Mouse (Mus musculus) megakaryocyte-erythroid progenitor cell, adult 5-6 weeks (primary cell): ENCODE results near the gene Ltbp2. TPM values are rescaled to one million over a fixed set of nuclear protein-coding genes. Genes with fewer than 3 reads are reported as not detected.

Source experiments
- ATAC-seq: replicated peaks from 2 replicates; pipeline ENCODE4 v1.8.0; 2016; ENCODE audit warnings: mild to moderate bottlenecking, inconsistent platforms; ENCODE audit not compliant: severe bottlenecking, poor library complexity, low FRiP score, low TSS enrichment
- total RNA-seq, 2 experiments: library from RNA; stranded (forward) in 1 of 2; stranded (reverse) in 1 of 2; fragments of 200-1000, 215-1000 nt in 1 of 2; fragments of >200 nt in 1 of 2; fragmentation: Nextera tagmentation in 1 of 2; gene quantifications; 2 replicates each; pipeline ENCODE4 v1.2.3; 2014 to 2017

Ltbp2 gene
- total RNA-seq, 2 experiments from 2014 or later: not detected

GRCm38 (mm10) chr12:84884423-84885076 is 8.2 kb upstream of the Ltbp2 start:
- ATAC-seq: 0 out of 2 replicates have a peak, but pooled peaks have one; percentile 31

GRCm38 (mm10) chr12:84882796-84883195 is 6.5 kb upstream of the Ltbp2 start:
- ATAC-seq: no peak

GRCm38 (mm10) chr12:84880091-84880490 is 3.8 kb upstream of the Ltbp2 start:
- no peak for ATAC-seq

GRCm38 (mm10) chr12:84875761-84876480 is 411 bp downstream of the Ltbp2 start:
- ATAC-seq: no peak

DNA sequence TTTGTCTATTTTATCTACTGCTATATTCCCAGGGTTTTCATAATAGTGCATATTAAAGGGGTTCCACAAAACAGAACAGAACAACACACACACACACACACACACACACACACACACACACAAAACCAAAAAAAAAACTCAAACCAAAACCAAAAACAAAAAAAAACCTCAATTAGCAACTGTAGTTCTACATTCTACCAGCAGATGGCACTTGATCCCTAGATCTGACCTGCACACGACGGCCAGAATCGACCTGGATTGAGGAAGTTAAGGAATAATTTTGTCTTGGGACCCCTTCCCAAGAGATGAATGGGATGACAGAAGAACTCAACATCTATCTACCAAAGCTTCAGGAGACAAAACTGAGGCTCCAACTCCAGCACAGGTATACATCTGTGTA is 2.9 kb downstream of the Ltbp2 start:
- ATAC-seq: no peak

- no peak for ATAC-seq
Measured at GRCm38 (mm10) chr12:84872310-84872709, 4.0 kb downstream of the Ltbp2 start.

DNA sequence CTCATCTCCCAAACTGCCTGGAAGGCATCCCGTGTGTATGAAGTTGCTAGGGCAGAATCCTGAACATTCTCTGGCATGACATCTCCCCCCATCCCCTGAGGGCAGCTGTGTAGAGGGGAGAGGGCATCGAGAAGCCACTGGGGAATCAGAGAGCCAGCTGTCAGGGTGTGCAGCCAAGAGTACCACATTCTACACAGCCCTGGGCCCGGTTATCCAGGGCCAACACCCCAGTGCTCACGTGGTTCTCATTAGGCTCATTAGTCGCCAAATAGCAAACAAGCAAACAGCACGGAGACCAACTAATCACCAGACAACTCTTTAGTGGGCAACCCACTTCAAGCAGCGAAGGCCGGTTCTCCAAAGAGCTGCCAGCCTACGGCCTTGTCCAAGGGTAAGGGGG is 10.9 kb downstream of the Ltbp2 start:
- ATAC-seq: no peak

DNA sequence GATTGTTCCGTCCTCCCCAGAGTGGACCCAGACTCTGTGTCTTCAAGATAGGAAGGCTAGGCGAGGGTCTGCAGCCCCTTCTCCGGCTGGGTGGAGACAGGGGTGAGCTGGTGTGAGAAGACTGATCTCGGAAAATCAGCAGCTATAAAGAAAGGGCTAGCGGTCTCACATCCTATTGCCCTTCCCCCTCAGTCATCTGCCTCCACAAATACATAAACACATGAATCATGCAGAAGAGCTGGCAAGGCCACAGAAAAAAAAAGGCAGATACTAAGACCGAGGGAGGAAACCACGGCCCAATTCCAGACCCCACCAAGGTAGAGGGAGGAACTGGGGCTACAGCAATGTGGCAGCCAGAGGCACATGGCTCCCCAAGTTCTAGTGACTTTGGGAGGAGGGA is 11.5 kb downstream of the Ltbp2 start:
- no peak for ATAC-seq

DNA sequence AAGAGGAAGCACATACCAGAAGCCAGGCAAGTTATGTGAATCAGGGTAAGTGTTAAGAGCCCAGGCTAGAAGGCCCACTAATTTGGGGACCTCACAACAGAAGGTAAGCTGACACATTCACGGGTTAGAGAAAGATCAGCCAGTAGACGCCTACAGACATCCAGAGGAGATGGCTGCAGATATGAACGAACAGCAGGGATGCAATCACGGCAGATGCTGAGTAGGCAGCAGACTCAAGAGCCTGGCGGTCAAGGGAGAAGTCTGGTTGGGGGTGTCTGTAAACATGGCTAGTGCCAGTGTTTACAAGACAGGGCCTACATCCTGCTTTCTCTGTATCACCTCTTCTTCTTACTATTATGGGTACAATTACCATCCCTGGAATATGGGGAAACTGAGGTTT is 13.1 kb downstream of the Ltbp2 start:
- no peak for ATAC-seq

DNA sequence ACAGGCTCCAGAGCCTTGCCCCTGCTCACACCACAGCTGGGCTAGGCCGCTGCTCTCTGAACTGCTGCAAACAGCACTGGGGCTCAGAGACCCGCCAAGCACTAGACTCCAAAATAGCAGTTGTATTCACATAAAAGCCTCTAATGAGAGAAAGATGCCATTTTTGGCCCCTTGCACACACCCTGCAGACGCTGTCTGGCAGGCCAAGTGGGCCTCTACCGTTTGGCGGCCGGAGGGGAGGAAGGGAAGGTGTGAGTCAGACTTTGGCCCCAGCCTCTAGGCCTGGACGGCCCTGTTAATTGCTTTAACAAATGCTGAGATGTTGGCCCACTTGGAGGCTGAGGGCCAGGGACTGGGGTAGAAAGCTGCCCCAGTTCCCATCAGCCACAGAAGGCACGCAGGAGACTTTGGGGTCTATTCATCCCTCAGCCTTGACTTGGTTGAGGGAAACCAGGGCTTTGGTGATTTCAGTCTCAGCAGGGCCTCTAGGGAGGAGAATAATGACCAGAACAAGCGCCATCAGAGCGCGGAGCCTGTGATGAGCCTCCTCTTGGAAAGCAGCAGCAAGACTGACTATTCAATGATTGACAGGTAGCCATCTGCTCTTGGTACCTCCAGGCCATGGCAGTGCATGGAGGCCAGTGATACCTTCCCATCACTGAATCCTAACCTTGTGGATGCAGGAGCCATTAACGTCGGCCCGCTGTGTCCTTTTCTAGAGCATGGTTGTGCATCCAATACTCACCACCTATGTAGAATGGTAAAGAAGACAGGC is 14.0 kb downstream of the Ltbp2 start:
- ATAC-seq: no peak

GRCm38 (mm10) chr12:84858149-84859113 is 17.9 kb downstream of the Ltbp2 start:
- no peak for ATAC-seq

DNA sequence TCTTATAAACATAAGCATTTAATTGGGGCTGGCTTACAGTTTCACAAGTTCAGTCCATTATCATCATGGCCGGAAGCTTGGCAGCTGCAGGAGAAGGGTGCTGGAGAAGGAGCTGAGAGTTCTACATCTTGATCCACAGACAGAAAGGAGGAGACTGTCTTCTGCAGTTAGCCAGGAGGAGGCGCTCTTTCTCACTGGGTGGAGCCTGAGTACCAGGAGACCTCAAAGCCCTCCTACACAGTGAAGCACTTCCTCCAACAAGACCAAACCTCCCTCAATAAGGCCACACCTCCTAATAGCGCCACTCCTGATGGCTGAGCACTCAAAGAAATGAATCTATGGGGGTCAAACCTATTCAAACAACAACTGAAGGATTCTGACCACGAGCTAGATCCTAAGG is 18.6 kb downstream of the Ltbp2 start:
- no peak for ATAC-seq

DNA sequence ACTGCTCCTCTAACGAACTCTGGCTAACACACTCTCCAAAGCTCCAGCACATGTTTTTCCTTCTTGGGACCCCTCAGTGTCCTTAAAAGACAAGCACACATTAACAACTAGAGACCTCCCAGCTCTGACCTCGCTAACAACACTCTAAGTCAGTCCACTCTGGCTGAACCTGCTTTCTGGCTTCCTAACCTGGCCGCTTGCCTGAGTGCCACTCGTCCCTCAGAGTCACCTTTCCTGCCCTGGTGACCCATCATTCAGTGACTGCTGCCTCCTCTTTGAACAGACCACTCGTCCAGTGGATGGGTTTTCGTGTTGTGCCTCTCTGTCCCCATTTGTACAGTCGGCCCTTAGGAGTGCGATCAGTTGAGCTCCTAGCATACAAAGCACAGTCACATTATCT is 19.8 kb downstream of the Ltbp2 start:
- ATAC-seq: no peak

DNA sequence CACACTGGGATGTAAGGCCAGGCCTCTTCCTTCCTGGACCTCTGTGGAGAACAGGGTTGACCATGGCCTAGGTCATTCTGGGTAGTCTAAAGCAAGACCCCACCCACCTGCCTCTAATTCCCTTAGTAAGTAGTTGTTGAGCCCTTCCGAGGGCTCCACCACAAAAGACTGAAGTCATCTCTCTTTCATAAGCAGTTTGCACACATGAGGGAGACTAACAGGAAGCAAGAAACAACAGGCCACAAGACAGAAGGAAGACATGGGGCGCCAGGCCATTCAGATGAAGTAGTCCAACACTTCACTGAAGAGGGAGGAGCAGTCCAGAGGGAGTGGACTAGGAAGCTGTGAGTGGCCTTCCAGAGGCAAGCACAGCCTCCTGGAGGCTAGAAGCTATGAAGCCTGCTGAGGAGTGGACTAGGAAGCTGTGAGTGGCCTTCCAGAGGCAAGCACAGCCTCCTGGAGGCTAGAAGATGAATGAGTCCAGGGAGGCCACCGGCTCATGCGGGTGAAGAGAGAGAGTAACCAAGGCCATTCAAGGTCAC is 21.2 kb downstream of the Ltbp2 start:
- no peak for ATAC-seq

DNA sequence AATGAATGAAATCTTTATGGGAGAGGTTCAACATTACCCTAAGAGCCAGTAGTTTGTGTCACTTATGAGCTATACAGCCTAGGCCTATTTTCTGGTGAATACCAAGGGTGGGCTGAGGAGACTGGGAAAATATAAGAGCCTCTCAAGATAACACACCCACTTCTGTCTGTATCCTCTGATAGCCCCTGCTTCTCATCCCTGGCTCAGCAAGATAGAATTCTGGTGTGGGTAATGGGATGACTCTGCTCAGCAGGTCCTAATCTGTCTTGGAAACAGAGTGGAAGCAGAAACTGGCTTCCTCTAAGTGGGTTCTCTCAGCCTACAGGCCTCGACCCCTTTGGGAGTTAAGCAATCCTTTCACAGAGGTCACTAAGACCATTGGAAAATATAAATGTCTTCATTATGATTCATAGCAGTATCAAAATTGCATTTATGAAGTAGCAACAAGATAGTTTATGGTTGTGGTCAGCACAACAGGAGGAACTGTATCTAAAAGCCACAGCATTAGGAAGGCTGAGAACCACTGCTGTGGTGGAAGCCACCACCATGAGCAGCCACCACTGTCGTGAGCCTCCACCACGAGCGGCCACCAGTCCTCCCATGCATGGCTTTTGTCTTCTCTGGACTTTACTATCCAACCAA is 21.8 kb downstream of the Ltbp2 start:
- ATAC-seq: peak; percentile 49

- ATAC-seq: no peak
Measured at GRCm38 (mm10) chr12:84851403-84852040, 24.8 kb downstream of the Ltbp2 start.

DNA sequence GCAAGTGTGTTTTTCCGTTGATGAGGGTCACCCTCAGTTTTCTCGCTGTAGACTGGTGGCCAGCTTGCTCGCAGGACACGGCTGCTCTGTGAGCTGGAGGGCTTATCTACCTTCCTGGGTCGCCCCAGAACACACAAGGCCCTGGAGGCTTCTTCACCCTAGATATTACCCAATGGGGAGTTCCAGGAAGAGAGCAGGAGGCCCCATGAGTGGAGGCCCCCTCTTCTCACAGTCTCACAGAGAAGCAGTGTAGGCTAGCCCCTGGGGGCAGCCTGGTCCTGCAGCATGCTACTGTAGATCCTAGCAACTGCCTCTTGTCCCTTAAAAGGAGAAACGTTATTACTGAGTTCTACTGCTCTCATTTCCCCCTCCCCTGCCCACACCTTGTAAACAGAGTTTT is 28.4 kb downstream of the Ltbp2 start:
- no peak for ATAC-seq

GRCm38 (mm10) chr12:84847480-84847879 is 28.9 kb downstream of the Ltbp2 start:
- 0 out of 2 replicates have a peak, but pooled peaks have one; percentile 15 for ATAC-seq
